Mouse (Mus musculus): Measurements from ENCODE around the gene Ppil6.

DNA sequence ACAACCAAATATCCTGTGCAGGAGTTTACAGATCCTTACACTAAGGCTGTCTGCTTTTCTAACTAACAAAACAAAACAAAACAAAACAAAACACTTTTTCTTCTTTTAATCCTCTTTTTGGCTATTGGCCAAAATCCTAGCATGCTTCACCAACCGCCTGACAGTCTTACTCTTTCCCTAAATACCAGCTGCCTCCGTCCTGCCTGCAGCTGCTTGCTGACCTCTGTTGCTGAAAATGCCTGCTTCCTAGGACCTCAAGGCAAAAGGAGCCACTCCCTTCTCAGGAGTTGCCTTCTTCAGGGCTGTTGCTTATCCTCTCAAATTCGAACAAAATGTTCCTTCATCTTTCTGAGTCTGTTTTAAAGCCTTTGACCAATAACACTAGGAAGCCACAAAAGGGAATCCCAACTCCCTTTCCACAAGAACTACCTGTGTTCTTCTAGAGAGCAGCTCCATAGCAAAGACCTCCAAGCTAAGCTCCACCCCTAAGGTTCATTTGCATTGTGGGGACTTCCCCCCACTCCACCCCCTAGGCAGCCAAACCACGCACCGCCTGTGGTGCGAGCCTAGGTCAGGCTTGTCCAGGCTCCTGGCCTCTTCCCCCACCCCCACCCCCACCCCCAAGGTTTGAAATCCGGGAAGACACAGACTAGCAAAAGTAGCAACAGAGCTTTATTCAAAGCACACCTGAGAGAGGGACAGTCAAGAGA lies 54.4 kb downstream of the Ppil6 start:
- TF ChIP-seq EP300 (IDR thresholded peaks at IDR 0.05; ENCODE audit: insufficient read depth, low read depth, low read length): no peak; the same call in 1 of the 2 replicates
- TF ChIP-seq CTCF (IDR thresholded peaks at IDR 0.05; ENCODE audit: low read depth, low read length): no peak
- no peak for TF ChIP-seq POLR2A (IDR thresholded peaks at IDR 0.05; ENCODE audit: insufficient read depth, low read length)
